Mouse (Mus musculus) inflammation-experienced regulatory T-cells, adult 16 weeks (primary cell): Measurements from ENCODE around the gene Kctd2. TPM values are rescaled to one million over a fixed set of nuclear protein-coding genes. Genes with fewer than 3 reads are reported as not detected.

Experiments
- polyA plus RNA-seq: library from polyadenylated mRNA; unstranded; fragments of 100-300 nt; shearing (Covaris generic); gene quantifications from one replicate; pipeline ENCODE4 v1.2.1, GENCODE M21; 2017

Kctd2 gene
- polyA plus RNA-seq, result 4.6 TPM

GRCm38 (mm10) chr11:115419531-115420237, at the start of gene Kctd2, which contains the start of gene Atp5h:
Gene Kctd2, plus strand, starts transcription at chr11:115420128.
Gene Atp5h, minus strand, starts transcription at chr11:115419962.

DNA sequence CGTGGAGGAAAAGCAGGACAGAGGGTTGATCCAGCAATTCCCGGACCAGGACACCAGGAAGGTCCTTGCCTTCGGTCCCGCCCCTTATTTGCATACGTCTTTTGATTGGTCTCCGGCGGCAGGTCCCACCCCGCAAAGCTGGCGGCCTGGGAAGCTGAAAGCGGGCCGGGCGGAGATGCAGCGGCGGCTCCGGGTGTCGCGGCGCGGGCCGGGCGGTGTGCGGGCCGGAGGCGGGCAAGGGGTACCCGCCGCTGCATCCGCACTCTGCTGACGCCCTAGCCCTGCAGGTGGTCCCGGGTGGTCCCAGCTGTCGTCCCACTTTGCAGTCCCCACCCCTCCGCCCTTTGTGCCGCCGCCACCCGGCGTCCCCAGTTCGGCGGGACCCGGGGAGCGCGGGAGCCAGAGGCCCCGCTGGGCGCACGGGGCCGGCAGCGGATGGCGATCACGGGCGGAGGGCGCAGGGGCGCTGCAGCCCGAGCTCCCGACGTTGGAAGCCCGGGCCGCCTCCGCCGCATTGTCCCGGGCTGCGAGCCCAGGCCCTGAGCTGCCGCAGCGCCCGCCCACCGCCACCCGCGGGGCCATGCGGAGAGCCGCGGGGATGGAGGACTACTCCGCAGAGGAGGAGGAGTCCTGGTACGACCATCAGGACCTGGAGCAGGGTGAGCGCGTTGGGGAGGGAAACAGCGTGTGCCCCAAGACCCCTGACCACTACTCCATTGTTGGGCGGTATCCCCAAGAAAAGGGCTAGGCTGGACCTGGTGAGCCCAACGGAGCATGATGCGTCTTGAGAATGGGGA, 38.0 kb upstream of the Kctd2 start, which contains the start of gene Cdr2l:
TSS of gene Cdr2l (plus strand) at position 174 of the 797 bp plus-strand sequence.

GRCm38 (mm10) chr11:115403338-115404124, 16.4 kb upstream of the Kctd2 start, which contains the start of gene Mrpl58:
Gene Mrpl58, plus strand, starts transcription at chr11:115403752.

GRCm38 (mm10) chr11:115439906-115440595, 20.1 kb downstream of the Kctd2 start, which contains the start of gene Trim80:
Gene Trim80, plus strand, starts transcription at chr11:115440545.

GRCm38 (mm10) chr11:115462243-115462891, 42.4 kb downstream of the Kctd2 start, which contains the start of gene Slc16a5:
Gene Slc16a5, plus strand, starts transcription at chr11:115462474.

DNA sequence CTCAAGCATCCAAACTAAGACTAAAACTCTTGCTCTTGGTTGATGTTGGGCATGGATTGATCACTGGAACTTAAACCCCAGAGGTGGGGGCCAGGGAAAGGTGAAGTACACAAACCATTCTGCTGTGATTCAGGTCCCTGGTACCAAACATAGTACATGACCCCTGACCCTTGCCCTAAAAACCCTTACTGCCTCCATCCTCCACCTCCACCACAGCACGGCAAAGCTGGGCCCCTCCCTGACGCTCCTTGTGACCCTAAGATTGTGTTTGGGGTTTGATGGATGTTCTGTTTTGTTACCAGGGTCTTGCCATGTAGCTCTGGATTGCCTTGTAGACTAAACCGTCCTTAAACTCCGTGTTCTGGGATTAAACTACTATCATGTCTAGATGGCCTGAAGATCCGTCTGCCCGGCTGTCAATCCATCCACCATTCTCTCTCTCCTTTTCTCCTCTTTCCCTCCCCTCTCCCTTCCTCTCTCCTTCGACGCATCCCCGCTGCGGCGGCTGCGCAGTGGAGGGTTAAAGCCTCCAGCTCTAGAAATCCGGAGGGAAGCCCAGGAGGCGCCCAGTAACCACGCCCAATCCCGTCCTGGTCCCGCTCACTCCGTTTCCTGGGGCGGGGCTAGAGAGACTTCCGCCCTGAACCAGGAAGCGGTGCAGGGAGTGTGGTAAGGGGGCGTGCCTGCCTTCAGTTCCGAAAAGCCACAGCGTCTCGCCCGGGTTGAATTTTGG, 55.3 kb downstream of the Kctd2 start, which contains the start of gene Armc7:
TSS of gene Armc7 (plus strand) at position 643 of the 733 bp plus-strand sequence.

Other genes with a start within 250 kb of the Kctd2 start
- 18.1 TPM for gene Tmem104, start 232.6 kb upstream of the Kctd2 start, polyA plus RNA-seq
- gene Nat9, start 232.3 kb upstream of the Kctd2 start, polyA plus RNA-seq, result 15.8 TPM
- gene Grin2c, start 152.9 kb upstream of the Kctd2 start, polyA plus RNA-seq, result not detected
- 39.5 TPM for gene Fdxr, start 143.1 kb upstream of the Kctd2 start, polyA plus RNA-seq
- 1.1 TPM for gene Fads6, start 122.5 kb upstream of the Kctd2 start, polyA plus RNA-seq
- gene Otop2, start 113.0 kb upstream of the Kctd2 start, polyA plus RNA-seq, result not detected
- gene Ush1g, start 98.1 kb upstream of the Kctd2 start, polyA plus RNA-seq, result not detected
- gene Otop3, start 85.4 kb upstream of the Kctd2 start, polyA plus RNA-seq, result not detected
- 8.4 TPM for gene Hid1, start 52.4 kb upstream of the Kctd2 start, polyA plus RNA-seq
- not detected for gene Cdr2l, start 38.2 kb upstream of the Kctd2 start, polyA plus RNA-seq
- gene Mrpl58, start 16.4 kb upstream of the Kctd2 start, polyA plus RNA-seq, result 162 TPM
- 711 TPM for gene Atp5h, start 166 bp upstream of the Kctd2 start, polyA plus RNA-seq
- not detected for gene Trim80, start 20.4 kb downstream of the Kctd2 start, polyA plus RNA-seq
- gene Slc16a5, start 42.3 kb downstream of the Kctd2 start, polyA plus RNA-seq, result 11.0 TPM
- gene Armc7, start 55.5 kb downstream of the Kctd2 start, polyA plus RNA-seq, result 120 TPM
- gene Nt5c, start 71.7 kb downstream of the Kctd2 start, polyA plus RNA-seq, result 367 TPM
- gene Jpt1, start 94.3 kb downstream of the Kctd2 start, polyA plus RNA-seq, result 685 TPM
- 796 TPM for gene Sumo2, start 116.1 kb downstream of the Kctd2 start, polyA plus RNA-seq
- gene Nup85, start 144.3 kb downstream of the Kctd2 start, polyA plus RNA-seq, result 102 TPM
- gene Mrps7, start 183.8 kb downstream of the Kctd2 start, polyA plus RNA-seq, result 71.9 TPM
- 67.8 TPM for gene Gga3, start 183.9 kb downstream of the Kctd2 start, polyA plus RNA-seq
- 228 TPM for gene Mif4gd, start 192.8 kb downstream of the Kctd2 start, polyA plus RNA-seq
- gene Slc25a19, start 208.2 kb downstream of the Kctd2 start, polyA plus RNA-seq, result 86.8 TPM